Mouse (Mus musculus) MEL (cell line): ENCODE measurements around the gene Veph1. TPM values are rescaled to one million over a fixed set of nuclear protein-coding genes. Genes with fewer than 3 reads are reported as not detected.

Experiments
- DNase-seq: peaks from one replicate; pipeline ENCODE4 v3.0.0; 2011; ENCODE audit warnings: low read depth, low spot score
- H3K27ac ChIP-seq: 2 replicates; pipeline ENCODE4 v1.5.1; 2012; ENCODE audit warnings: low read depth, mild to moderate bottlenecking, control low read depth, low read length, moderate library complexity; ENCODE audit not compliant: control insufficient read depth
- H3K27me3 ChIP-seq, 2 experiments: fragments of 150-350 bp in 1 of 2; sonication (generic) in 1 of 2; 2 replicates each; pipeline ENCODE4 v1.6.1; 2012; ENCODE audit warnings: low read length in 2 of 2, mild to moderate bottlenecking in 2 of 2, improper control_type of control experiment in 1 of 2, moderate library complexity in 1 of 2; ENCODE audit not compliant: insufficient read depth in 2 of 2, control insufficient read depth in 1 of 2
- H3K36me3 ChIP-seq, 2 experiments: 2 replicates each; pipeline ENCODE4 v1.6.1; 2012 to 2014; ENCODE audit warnings: low read length in 2 of 2, improper control_type of control experiment in 1 of 2, inconsistent platforms in 1 of 2, mild to moderate bottlenecking in 1 of 2; ENCODE audit not compliant: insufficient read depth in 2 of 2, control insufficient read depth in 1 of 2
- H3K4me1 ChIP-seq, 2 experiments: fragments of 150-350 bp in 1 of 2; sonication (generic) in 1 of 2; 2 replicates each; pipeline ENCODE4 v1.6.1; 2012; ENCODE audit warnings: low read length in 2 of 2, improper control_type of control experiment in 1 of 2, mild to moderate bottlenecking in 1 of 2; ENCODE audit not compliant: insufficient read depth in 2 of 2, control insufficient read depth in 1 of 2
- H3K4me3 ChIP-seq, 2 experiments: fragments of 150-350 bp in 1 of 2; sonication (generic) in 1 of 2; 2 replicates each; pipeline ENCODE4 v1.5.1; 2012; ENCODE audit warnings: low read depth in 2 of 2, low read length in 2 of 2, mild to moderate bottlenecking in 2 of 2, moderate library complexity in 2 of 2, control low read depth in 1 of 2, improper control_type of control experiment in 1 of 2; ENCODE audit not compliant: control insufficient read depth in 1 of 2, insufficient read depth in 1 of 2
- H3K79me2 ChIP-seq: 2 replicates; pipeline ENCODE4 v1.6.1; 2012; ENCODE audit warnings: mild to moderate bottlenecking, low read length, moderate library complexity; ENCODE audit not compliant: control insufficient read depth, poor library complexity, insufficient read depth
- H3K9ac ChIP-seq: 2 replicates; pipeline ENCODE4 v1.6.1; 2012; ENCODE audit warnings: low read depth, mild to moderate bottlenecking, control low read depth, low read length, moderate library complexity; ENCODE audit not compliant: control insufficient read depth, poor library complexity, severe bottlenecking
- H3K9me3 ChIP-seq: fragments of 150-350 bp; sonication (generic); replicated peaks from 2 replicates; pipeline ENCODE4 v1.6.1; 2012; ENCODE audit warnings: mild to moderate bottlenecking, low read length, improper control_type of control experiment, moderate library complexity; ENCODE audit not compliant: insufficient read depth
- CTCF ChIP-seq, 3 experiments: IDR thresholded peaks in 2 of 3; conservative IDR thresholded peaks in 1 of 3; 2 replicates each; pipeline ENCODE4 v1.5.1; 2011 to 2012; ENCODE audit warnings: low read length in 3 of 3, low read depth in 2 of 3, mild to moderate bottlenecking in 2 of 3, improper control_type of control experiment in 1 of 3, inconsistent platforms in 1 of 3, mixed read lengths in 1 of 3, moderate library complexity in 1 of 3; ENCODE audit not compliant: control insufficient read depth in 1 of 3, insufficient read depth in 1 of 3, poor library complexity in 1 of 3, severe bottlenecking in 1 of 3
- EP300 ChIP-seq, 2 experiments: IDR thresholded peaks; 2 replicates each; pipeline ENCODE4 v1.6.1; 2011; ENCODE audit warnings: improper control_type of control experiment in 2 of 2, low read length in 2 of 2, low read depth in 1 of 2, mild to moderate bottlenecking in 1 of 2
- ETS1 ChIP-seq: IDR thresholded peaks from 2 replicates; pipeline ENCODE4 v1.6.1; 2012; ENCODE audit warnings: low read depth, mild to moderate bottlenecking, inconsistent platforms, low read length, improper control_type of control experiment, moderate library complexity
- GABPA ChIP-seq: IDR thresholded peaks from 2 replicates; pipeline ENCODE4 v1.6.1; 2012; ENCODE audit warnings: low read depth, mild to moderate bottlenecking, inconsistent platforms, low read length, improper control_type of control experiment, moderate library complexity
- GATA1 ChIP-seq: IDR thresholded peaks from 2 replicates; pipeline ENCODE4 v1.6.1; 2011; ENCODE audit warnings: low read depth, low read length, improper control_type of control experiment
- HCFC1 ChIP-seq: IDR thresholded peaks from 2 replicates; pipeline ENCODE4 v1.6.1; 2012; ENCODE audit warnings: low read depth, mild to moderate bottlenecking, inconsistent platforms, low read length, improper control_type of control experiment, moderate library complexity
- MAFK ChIP-seq: IDR thresholded peaks from 2 replicates; pipeline ENCODE4 v1.6.1; 2011; ENCODE audit warnings: low read depth, mild to moderate bottlenecking, low read length, improper control_type of control experiment, borderline replicate concordance
- MAX ChIP-seq: IDR thresholded peaks from 2 replicates; pipeline ENCODE4 v1.6.1; 2011; ENCODE audit warnings: low read length, improper control_type of control experiment
- MXI1 ChIP-seq: IDR thresholded peaks from 2 replicates; pipeline ENCODE4 v1.6.1; 2011; ENCODE audit warnings: mild to moderate bottlenecking, low read depth, low read length, improper control_type of control experiment
- MYC ChIP-seq: IDR thresholded peaks from 2 replicates; pipeline ENCODE4 v1.6.1; 2011; ENCODE audit warnings: low read depth, mild to moderate bottlenecking, low read length, improper control_type of control experiment, moderate library complexity
- NELFE ChIP-seq: IDR thresholded peaks from 2 replicates; pipeline ENCODE4 v1.6.1; 2011; ENCODE audit warnings: low read depth, low read length, improper control_type of control experiment
- NRF1 ChIP-seq: IDR thresholded peaks from 2 replicates; pipeline ENCODE4 v1.6.1; 2014; ENCODE audit warnings: low read depth, mild to moderate bottlenecking, inconsistent platforms, low read length, improper control_type of control experiment, moderate library complexity; ENCODE audit not compliant: poor library complexity, insufficient read depth, severe bottlenecking
- POLR2A ChIP-seq, 2 experiments: IDR thresholded peaks; 2 replicates each; pipeline ENCODE4 v1.6.1; 2011 to 2012; ENCODE audit warnings: low read length in 2 of 2, mild to moderate bottlenecking in 2 of 2, control low read depth in 1 of 2, improper control_type of control experiment in 1 of 2, low read depth in 1 of 2, moderate library complexity in 1 of 2; ENCODE audit not compliant: control insufficient read depth in 1 of 2, insufficient read depth in 1 of 2, poor library complexity in 1 of 2
- RAD21 ChIP-seq: IDR thresholded peaks from 2 replicates; pipeline ENCODE4 v1.6.1; 2011; ENCODE audit warnings: mild to moderate bottlenecking, low read depth, low read length, improper control_type of control experiment
- TAL1 ChIP-seq: IDR thresholded peaks from 2 replicates; pipeline ENCODE4 v1.6.1; 2012; ENCODE audit warnings: mild to moderate bottlenecking, inconsistent platforms, low read length, moderate library complexity, mixed read lengths
- TCF12 ChIP-seq: IDR thresholded peaks from 2 replicates; pipeline ENCODE4 v1.6.1; 2014; ENCODE audit warnings: low read depth, mild to moderate bottlenecking, inconsistent platforms, low read length, improper control_type of control experiment, moderate library complexity
- USF2 ChIP-seq, 2 experiments: IDR thresholded peaks; 2 replicates each; pipeline ENCODE4 v1.6.1; 2011 to 2012; ENCODE audit warnings: improper control_type of control experiment in 2 of 2, low read length in 2 of 2, borderline replicate concordance in 1 of 2, inconsistent platforms in 1 of 2, low read depth in 1 of 2, mild to moderate bottlenecking in 1 of 2; ENCODE audit not compliant: insufficient read depth in 1 of 2
- ZNF384 ChIP-seq: IDR thresholded peaks from 2 replicates; pipeline ENCODE4 v1.6.1; 2012; ENCODE audit warnings: low read depth, mild to moderate bottlenecking, inconsistent platforms, low read length, improper control_type of control experiment
- polyA plus RNA-seq, 2 experiments: library from polyadenylated mRNA; stranded (reverse) in 1 of 2; unstranded in 1 of 2; fragments of >175 nt in 1 of 2; fragments of >200 nt in 1 of 2; gene quantifications; 2 replicates each; pipeline versions ENCODE4 v1.2.1 to v1.2.4; 2012; ENCODE audit warnings: low replicate concordance in 2 of 2, low read depth in 1 of 2; ENCODE audit not compliant: insufficient read length in 2 of 2, insufficient read depth in 1 of 2, missing spikeins in 1 of 2
- total RNA-seq: library from RNA; depleted of rRNA; stranded (reverse); fragments of 300-350 nt; gene quantifications from 2 replicates; pipeline ENCODE4 v1.2.3, GENCODE M21; 2012

Veph1 gene
- total and polyA plus RNA-seq, 3 experiments, result 0.01 TPM; not detected in 2

- Histone ChIP-seq H3K9ac (no peak overlapping the region), H3K79me2 (no peaks in the 10 kb centered on the region), H3K4me3 (no peak overlapping the region), H3K9me3 (no peaks in the 10 kb centered on the region), H3K36me3 (no peaks in the 10 kb centered on the region), H3K27me3 (no peaks in the 10 kb centered on the region; a peak in 1 of 4 replicates), H3K27ac (no peak overlapping the region), H3K4me1 (no peaks in the 10 kb centered on the region)
- TF ChIP-seq HCFC1 (no peak), MYC (no peak), NRF1 (no peak), TAL1 (no peak), TCF12 (no peak)
- DNase-seq, result no peak
Observed at GRCm38 (mm10) chr3:66314793-66315715, 18.4 kb upstream of the Veph1 start.

- Histone ChIP-seq H3K9me3 (no peaks in the 10 kb centered on the region), H3K4me1 (no peaks in the 10 kb centered on the region)
- TF ChIP-seq GABPA (no peak), GATA1 (no peak), CTCF (IDR thresholded peaks at IDR 0.05 in 2 of 3, conservative IDR thresholded peaks at IDR 0.05 in 1 of 3; ENCODE audit: control insufficient read depth in 1 of 3, insufficient read depth in 1 of 3, low read depth in 2 of 3, low read length in 3 of 3, poor library complexity in 1 of 3, severe bottlenecking in 1 of 3) (no peak), USF2 (IDR thresholded peaks at IDR 0.05; ENCODE audit: borderline replicate concordance in 1 of 2, insufficient read depth in 1 of 2, low read depth in 1 of 2, low read length in 2 of 2) (no peak), NELFE (no peak), POLR2A (IDR thresholded peaks at IDR 0.05; ENCODE audit: control insufficient read depth in 1 of 2, insufficient read depth in 1 of 2, low read depth in 1 of 2, low read length in 2 of 2, poor library complexity in 1 of 2) (no peak), MYC (no peak), RAD21 (no peak)
- TF ChIP-seq, all 39 proteins: peak for 0
- H3K4me3 ChIP-seq, result no peak overlapping the region
- no peak overlapping the region for H3K9ac ChIP-seq
- DNase-seq, result no peak
- H3K36me3 ChIP-seq, result no peaks in the 10 kb centered on the region
- no peaks in the 10 kb centered on the region; a peak in 1 of 4 replicates for H3K27me3 ChIP-seq
- H3K27ac ChIP-seq, result no peak overlapping the region
- H3K79me2 ChIP-seq, result no peaks in the 10 kb centered on the region
Observed at GRCm38 (mm10) chr3:66310586-66310985, 13.9 kb upstream of the Veph1 start.

GRCm38 (mm10) chr3:66309531-66309930, 12.9 kb upstream of the Veph1 start:
- Histone ChIP-seq H3K9ac (no peak overlapping the region), H3K27ac (no peak overlapping the region), H3K9me3 (no peaks in the 10 kb centered on the region), H3K27me3 (no peaks in the 10 kb centered on the region; a peak in 1 of 4 replicates), H3K36me3 (no peaks in the 10 kb centered on the region), H3K79me2 (no peaks in the 10 kb centered on the region), H3K4me3 (no peak overlapping the region), H3K4me1 (no peaks in the 10 kb centered on the region)
- no peak for DNase-seq
- TF ChIP-seq MAX, result no peak
- TF ChIP-seq MAFK, result no peak
- TF ChIP-seq EP300 (IDR thresholded peaks at IDR 0.05; ENCODE audit: low read depth in 1 of 2, low read length in 2 of 2), result no peak
- no peak for TF ChIP-seq GABPA
- no peak for TF ChIP-seq GATA1
- no peak for TF ChIP-seq CTCF (IDR thresholded peaks at IDR 0.05 in 2 of 3, conservative IDR thresholded peaks at IDR 0.05 in 1 of 3; ENCODE audit: control insufficient read depth in 1 of 3, insufficient read depth in 1 of 3, low read depth in 2 of 3, low read length in 3 of 3, poor library complexity in 1 of 3, severe bottlenecking in 1 of 3)
- no peak for TF ChIP-seq ZNF384
- no peak for TF ChIP-seq MXI1
- no peak for TF ChIP-seq ETS1
- no peak for TF ChIP-seq MYC
